Mouse (Mus musculus) frontal cortex, postnatal 36 days (tissue): ENCODE data around the gene Blvra.

Experiments
- DNase-seq, 2 experiments: peaks; one replicate each; pipeline ENCODE4 v3.0.0; 2022; ENCODE audit warnings: low spot score in 2 of 2

Blvra gene

DNA sequence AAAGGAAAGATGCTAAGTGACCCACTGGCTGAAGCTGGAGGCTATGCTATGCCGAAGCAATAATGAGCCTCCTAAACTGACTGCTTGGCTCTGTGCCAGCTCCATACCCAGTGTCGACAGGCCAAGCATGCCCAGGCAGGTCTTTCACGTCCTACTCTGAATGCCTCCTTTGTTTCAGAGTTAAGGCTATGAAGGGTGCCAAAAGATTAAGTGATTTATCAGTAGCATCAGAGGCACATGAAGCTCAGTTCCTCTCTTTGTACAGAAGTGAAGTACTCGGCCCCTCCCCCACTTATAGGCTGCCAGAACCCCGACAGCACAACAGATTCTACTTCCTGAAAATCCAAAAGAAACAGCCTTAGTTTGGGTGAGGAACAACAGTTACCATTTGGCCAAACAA is 66.5 kb downstream of the Blvra start:
- no peak for DNase-seq

DNA sequence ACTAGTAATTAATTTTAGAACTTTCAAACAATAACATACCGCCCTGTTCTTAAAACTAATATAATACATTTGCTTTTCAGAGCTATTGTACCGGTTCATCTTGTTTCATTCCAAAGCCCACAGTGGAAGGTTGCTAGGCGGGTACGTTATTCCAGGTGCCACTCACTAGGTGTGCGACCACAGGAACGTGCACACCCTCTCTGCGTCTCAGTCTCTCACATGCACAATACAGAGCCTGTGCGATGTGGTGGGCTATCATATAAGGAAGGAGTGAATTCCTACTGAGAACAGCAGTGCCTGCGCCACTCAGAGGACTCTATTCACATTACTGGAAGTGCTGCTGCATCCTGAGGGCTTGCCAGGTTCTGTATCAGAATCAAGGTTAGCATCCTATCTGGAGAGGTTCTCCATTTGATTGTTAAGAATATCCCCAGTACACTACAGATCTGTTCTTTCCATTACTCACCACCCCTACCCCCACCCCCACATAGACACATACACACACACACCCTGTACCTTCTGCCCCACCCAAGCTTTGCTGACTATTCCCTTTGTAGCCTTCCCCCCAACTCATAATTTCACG is 67.5 kb downstream of the Blvra start:
- no peak for DNase-seq

DNA sequence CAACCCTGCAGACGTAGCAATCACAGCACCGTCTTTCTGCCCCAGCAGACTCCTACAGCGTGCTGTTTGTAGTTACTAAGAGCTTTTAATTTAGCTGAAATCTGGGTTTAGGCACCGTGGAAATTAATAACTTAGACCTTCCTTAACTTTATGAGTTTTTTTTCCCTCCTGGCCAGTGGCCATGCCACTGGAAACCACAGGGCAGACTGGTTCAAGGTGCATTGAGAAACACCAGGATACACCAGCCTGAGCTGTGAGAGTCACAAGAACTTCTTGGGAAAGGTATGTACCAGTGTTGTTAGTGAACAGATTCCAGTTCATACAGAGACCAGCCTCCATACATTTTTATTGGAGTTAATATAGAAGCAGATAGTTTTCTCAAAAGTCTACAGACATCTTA is 68.0 kb downstream of the Blvra start:
- no peak for DNase-seq

DNA sequence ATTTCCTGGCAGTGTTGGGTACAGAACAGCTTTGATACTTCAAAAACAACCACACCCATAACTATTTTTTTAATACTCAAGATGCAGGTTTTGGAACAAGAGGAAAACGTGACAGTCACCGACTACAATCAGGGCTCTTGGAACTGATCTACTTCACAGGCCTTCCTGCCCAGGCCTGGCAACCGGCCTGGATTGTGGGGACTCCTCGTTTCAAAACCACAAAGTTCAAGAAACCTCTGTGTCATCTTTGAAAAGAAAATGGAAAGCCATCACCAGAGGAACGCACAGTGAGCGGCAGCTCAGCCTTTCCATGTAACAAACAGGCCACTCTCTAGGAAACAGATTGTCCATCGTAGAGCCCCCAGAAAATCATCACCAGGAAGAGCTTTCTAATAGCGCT is 68.6 kb downstream of the Blvra start:
- no peak for DNase-seq

DNA sequence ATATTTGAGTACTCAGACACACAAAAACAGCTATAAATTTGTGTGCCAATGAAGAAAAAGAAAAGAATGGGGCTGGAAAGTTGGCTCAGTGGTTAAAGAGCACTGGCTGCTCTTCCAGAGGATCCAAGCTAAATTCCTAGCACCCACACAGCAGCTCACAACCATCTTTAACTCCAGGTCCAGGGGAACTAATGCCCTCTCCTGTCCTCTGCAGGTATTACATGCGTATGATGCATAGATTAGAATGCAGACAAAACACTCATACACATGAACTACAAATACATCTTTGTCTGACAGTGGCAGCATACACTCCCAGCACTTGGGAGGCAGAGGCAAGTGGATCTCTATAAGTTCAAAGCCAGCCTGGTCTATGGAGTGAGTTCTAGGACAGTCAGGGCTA is 69.1 kb downstream of the Blvra start:
- no peak for DNase-seq

DNA sequence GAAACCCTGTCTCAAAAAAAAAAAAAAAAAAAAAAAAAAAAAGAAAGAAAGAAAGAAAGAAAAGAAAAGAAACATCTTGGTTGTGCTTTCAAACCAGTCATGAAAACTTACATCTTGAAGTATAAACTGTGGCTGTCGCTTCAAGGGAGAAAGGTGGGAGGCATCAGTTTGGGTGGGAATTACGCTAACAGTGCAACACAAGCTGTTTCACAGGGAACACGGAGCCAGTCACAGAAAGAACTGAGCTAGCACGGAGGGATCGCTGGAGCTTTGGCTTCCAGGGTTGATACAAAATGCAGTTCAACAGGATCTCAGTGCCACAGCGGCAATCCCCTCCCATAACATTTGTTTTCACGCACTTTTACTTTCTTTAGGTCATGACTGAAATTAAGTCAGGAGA is 69.5 kb downstream of the Blvra start:
- DNase-seq = peak in 1 of 2 experiments; percentile 9

DNA sequence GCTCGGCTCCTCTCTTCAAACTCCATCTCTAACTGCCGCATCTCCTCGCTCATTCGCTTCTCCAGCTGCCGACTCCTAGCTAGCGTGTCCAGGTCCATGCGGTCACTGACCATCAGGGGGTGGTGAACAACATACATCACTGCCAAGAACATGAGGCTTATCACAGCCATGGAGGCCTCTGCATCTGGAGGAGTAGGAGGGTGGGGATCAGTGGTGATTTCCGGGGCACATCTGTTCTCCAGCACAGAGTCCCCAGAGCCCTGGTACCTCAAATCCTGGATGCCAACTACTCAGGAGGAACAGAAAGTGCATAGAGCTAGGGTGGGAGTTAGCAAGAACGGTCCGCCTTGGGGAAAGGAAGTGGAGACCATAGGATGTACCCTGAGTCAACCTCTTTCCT is 71.6 kb downstream of the Blvra start:
- DNase-seq = no peak

DNA sequence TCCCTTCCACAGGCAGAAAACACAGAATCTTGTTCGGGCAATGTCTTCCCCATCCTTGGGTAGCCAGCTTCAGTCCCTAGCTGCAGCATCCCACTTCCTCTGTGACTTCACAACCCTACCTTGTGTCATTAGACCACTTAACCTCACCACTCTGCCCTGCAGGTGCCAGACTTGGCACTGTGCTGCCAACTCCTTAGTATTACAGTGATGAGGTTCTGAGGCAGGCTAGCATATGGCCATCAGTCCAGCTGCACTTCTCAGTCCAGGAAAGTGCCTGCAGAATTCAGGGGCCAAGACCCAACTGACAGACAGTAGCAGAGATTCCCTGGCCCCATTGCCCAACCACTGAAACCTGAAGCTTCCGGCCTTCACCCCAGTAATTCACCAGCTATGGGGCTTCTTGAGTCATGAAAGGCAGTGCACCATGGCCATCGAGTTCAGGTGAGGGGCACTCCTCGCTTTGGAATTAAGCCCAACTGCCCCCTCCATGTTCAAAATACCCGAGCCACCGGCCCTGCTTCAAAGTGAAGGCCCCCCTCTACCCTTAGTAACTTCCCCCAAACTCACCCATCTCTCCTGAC is 72.2 kb downstream of the Blvra start:
- no peak for DNase-seq

DNA sequence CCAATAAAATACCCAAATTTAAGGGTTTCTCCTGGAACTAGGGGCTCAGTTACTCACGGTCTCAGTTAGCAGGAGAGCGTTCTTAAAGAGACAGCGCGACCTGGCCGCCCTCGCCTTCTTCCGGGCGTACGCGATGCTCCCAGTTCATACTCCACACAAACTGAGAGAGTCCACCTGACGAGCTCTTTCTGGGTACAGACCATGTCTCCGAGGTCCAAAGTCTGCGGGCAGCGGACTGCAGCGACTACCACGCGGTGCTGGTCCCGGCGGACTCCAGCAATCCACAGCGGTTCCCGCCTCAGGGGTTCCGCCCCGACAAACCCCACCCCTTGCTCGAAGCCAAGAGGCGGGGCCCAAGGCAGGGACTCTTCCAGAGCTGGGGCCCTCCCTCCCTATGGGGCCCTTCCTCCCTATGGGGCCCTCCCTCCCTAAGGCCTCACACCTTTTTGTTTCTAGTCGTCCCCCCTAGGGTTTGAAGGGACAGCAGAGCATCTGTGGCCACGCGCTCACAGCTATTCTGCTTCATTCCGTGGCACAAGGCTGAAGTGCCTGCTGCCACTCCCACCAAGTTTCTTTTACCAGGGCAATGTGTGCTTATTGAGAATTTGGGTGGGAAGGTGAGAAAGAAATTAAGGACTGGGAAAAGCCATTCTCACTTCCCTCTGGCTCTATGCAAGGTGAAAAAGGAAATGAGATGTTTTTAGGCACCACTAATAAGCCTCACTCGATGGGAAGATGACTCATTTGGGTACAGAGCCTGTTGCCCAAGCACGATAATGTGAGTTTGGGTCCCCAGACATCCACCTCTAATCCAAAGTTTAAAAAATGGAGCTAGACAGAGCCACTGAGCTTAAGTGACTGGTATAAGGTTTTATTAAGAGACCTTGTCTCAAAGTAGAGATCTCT is 72.9 kb downstream of the Blvra start, which contains the start of gene Itpripl1:
Gene Itpripl1, minus strand, starts transcription at position 285 of the 906 bp plus-strand sequence.
- peak; percentile 16 to 24 for DNase-seq

DNA sequence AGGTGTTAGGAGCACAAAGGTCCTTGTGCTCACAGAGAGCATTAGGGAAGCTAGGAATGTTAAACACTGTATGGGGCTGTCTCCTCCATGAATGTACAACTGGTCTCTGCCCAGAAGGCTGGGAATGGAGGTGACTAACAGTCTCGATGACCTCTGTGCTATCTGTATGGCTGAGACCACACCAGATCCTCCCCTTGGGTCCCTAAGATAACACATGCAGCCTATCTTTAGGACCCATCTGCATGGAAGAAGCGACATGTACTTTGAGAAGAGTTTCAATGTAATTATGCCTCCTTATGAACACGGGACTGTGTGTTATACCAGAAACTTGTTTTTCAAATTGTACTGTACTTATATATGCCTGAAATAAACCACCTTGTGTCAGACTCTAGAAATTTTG is 75.2 kb downstream of the Blvra start:
- no peak for DNase-seq
